Mouse (Mus musculus): Measurements from ENCODE around the gene Kif1c.

DNA sequence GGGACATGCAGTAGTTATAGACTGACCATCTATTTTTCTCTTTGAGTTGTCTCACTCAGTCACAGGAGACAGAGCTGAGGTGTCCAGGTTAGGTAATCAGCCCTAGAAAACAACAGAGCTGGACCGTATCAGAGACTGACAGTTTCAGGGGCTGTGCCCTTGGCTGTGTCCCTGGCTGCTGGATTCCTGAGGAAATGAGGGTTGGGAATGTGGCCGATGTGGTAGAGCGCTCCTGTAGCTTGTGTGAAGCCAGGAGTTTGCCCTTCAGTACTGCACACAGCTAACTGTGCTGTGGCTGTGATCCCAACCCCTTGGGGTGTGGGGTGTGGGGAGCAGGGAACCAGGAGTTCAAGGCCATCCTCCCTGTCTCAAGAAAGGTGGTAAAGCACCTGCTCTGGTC lies 20.7 kb downstream of the Kif1c start:
- TF ChIP-seq GATA1 (IDR thresholded peaks at IDR 0.05; ENCODE audit: borderline replicate concordance, low read length) (no peak), FLI1 (IDR thresholded peaks at IDR 0.05; ENCODE audit: low read length) (no peak)

All from megakaryocyte, embryonic 14.5 days (primary cell).